Mouse (Mus musculus): ENCODE data around the gene Zfhx3.
A peak's percentile ranks its signal among the peaks of the same experiment; 100 is the strongest.

Zfhx3 gene

DNA sequence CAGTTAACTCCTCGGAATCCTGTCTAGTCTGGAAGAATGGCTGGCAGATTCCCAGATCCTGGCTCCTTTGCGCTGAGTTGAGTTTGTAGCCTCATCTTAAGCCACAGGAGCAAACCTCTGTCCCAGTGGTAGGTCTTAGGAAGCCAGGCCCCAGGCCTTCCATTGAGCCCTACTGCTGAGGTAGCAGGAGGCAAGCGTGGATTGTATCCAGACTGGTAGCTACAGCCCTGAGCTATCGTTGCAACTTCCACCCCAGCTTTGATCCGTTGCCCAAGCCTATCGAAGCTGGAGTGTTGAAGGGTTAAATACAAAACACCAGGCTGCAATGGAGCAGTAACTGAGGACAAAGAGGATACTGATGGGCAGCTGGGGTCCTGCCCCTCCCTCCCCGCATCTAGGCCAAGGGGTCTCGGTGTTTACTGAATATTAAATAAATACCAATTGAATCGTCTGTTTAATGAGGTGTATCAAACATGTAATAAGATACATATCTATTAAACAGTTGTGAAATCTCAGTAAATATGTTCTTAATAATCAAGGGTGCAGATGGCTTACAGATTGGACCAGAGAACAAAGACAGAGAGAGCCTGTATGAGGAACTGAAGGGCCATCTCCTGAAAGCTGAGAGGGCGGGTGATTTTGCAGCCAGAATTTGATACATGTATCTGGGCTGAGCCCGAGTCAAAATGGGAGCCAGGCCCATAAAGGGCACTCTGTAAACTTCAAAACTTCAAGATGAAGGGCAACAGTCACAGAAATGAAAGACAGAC is 611.5 kb downstream of the Zfhx3 start:
- DNase-seq (ENCODE audit: low spot score), result no peak

DNA sequence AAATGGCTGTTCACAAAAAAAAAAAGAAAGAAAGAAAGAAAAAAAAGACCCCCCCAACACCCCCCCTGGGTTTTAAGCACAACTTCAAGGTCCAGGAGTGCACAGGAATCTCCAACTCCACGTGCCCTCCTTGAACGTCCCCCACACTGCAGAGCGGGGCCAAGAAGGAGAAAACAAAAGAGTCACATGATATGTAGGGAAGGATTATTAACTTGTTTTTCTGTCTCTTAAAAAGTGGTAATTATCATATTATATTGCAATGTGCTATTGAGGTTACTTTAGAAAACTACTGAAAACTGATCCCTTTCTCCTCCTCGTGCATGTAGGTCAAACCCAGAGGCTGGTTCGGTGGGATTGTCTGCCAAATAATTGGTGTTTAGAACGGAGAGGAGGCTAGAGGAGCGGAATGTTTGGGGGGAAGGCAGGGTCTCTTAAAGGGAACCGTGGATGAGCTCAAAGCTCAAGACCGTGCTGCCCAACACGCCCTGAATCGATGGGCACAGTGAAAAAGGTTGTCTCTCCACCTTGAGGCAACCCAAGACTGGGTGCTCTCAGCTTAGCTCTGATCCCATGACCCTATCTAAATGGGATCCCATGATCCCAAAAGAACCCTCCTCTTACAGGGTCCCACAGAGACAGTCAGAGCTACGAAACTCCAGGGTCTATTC is 612.3 kb downstream of the Zfhx3 start:
- no peak for DNase-seq (ENCODE audit: low spot score)

DNA sequence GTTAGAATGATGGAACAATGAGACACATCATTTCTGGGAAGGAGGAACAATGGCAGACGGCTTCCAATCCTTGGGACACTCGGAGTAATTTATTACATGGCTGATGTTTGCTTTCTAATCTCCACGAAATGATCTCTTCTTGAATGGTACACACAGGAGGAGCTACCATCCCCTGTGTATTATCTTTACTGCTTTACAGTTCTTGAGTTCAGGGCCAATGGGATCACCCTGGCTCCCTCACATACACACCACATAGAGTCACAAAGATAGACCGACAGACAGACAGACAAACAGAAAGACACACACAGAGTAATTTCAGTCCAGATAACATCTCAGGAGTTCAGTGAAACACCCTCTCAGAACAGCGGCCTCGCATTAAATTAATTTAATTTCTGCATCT is 621.0 kb downstream of the Zfhx3 start:
- no peak for DNase-seq (ENCODE audit: low spot score)

DNA sequence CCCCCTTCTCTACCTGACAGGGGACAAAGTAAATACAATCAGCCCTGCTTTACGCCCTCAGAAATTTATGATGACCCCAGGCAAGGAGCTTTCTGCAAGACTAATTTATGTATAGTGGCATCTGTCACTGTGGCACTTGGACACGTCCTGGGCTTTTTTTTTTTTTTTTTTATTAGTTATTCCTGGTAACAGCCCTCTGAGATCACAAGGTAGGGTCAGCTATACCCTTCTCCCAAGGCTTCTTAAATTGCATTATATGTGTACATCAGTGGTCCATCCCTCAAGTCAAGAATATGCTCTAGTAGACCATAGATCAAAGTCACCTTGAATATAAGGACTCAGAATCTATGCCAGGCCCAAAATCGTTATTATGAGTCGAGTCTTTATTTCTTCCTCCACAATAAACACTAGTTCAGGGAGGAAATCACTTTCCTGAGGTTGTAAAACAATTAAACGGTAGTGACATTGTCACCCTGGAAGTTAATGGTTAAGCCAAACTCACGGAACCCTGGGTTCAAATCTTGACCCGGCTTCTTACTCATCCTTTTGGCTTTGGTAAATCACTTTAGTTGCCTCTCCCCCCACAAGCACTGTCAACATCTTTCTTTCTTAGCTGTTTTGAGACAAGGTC is 621.6 kb downstream of the Zfhx3 start:
- no peak for DNase-seq (ENCODE audit: low spot score)

DNA sequence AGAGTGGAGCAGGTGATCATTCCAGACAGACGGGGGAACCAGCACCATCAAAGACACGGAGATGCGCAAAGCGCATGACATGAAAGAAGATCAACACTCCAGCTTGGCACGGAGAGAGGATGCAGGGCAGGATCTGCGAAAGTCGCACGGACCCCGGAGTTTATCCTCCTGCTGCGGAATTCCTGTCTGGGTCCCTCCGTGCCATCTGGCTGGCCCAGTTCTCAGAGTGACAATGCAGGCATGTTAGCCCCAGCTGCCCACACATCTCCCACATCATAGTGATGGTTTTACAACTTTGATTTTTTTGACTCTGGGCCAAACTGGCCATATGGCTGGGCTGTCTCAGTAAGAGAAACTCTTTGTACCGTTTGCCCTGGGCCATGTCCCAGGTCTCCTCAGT is 623.6 kb downstream of the Zfhx3 start:
- no peak for DNase-seq (ENCODE audit: low spot score)

- no peak for DNase-seq (ENCODE audit: low spot score)
These were observed 631.0 kb downstream of the Zfhx3 start for GRCm38 (mm10) chr8:108573295-108574017.

- DNase-seq (ENCODE audit: low spot score), result peak; percentile 27
These were observed 631.7 kb downstream of the Zfhx3 start for GRCm38 (mm10) chr8:108574101-108574500.

GRCm38 (mm10) chr8:108577571-108577970 is 635.1 kb downstream of the Zfhx3 start:
- no peak for DNase-seq (ENCODE audit: low spot score)

GRCm38 (mm10) chr8:108578388-108578787 is 635.9 kb downstream of the Zfhx3 start:
- DNase-seq (ENCODE audit: low spot score), result no peak

DNA sequence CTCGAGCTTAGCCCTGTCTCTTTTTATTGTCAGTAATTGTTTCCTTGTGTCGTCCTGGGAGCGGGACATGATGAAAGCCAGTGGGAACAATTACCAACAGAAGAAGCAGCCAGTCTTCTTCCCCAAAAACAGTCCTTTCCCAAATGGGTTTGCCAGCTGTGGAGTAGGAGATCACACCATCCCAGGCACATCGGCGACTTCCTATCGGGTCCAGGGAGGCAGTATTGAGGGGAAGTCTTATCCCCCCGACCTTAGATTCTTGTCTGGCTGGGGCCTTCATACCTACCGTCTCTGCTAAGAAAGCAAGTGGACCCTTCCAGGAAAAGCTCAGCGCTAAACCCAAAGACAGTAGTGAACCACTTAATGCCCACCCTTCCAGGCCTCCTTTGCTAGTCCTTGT is 637.4 kb downstream of the Zfhx3 start:
- DNase-seq (ENCODE audit: low spot score), result no peak

GRCm38 (mm10) chr8:108580364-108580763 is 637.9 kb downstream of the Zfhx3 start:
- no peak for DNase-seq (ENCODE audit: low spot score)

DNA sequence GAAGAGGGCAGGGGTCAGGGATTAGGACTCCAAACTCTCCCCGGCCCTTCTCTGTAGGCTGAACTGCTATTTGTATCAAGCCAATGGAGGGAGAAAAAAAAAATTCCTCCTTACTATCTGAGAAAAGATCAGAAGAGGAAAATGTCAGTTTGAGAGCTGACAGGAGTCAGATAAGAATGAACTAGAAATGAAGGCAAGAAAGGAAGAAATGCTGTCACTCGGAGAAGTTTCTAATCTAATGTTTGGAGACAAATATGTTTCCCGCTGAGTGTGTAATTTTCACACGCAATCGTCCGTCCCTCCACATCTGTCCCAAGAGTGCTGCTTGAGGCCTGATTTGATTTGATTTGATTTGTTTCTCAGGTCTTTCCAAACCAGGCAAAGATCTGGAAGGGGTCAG is 639.1 kb downstream of the Zfhx3 start:
- DNase-seq (ENCODE audit: low spot score), result no peak

GRCm38 (mm10) chr8:108582251-108582650 is 639.8 kb downstream of the Zfhx3 start:
- no peak for DNase-seq (ENCODE audit: low spot score)

GRCm38 (mm10) chr8:108583261-108583660 is 640.8 kb downstream of the Zfhx3 start:
- DNase-seq (ENCODE audit: low spot score), result no peak

- DNase-seq (ENCODE audit: low spot score), result peak; percentile 32
These were observed 641.6 kb downstream of the Zfhx3 start for GRCm38 (mm10) chr8:108583867-108584661.

- DNase-seq (ENCODE audit: low spot score), result no peak
These were observed 642.2 kb downstream of the Zfhx3 start for GRCm38 (mm10) chr8:108584662-108584978.

GRCm38 (mm10) chr8:108591037-108591436 is 648.6 kb downstream of the Zfhx3 start:
- DNase-seq (ENCODE audit: low spot score), result no peak

DNA sequence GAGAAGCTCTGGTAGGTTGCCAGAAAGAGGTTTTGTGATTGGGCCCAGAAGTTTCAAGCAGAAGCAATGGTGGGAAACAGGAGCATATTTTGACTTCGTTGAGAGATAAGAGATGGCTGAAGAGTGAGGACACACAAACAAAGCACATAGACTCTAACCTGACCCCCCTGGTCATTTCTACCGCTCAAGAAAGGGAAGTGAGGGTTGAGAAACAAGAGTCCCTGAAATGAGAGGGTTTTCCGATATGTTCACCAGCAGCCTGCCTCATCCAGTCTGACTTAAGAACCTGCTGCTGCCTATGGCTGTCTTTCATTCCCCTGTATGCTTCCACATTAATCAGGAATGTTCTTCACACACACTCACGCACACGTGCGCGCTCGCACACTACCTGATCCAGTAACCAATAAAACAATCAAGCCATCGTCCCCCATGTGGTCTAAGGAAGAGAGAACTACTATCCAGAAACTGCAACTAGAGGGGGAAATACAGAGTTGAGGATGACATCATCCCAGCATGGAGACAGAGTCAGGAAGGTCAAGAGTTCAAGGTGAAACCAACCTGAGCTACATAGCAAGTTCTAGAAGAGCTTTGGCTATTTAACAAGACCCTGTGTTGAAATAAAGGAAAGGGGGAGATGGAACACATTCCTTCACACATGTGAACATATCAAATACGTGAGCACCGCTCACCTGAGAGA is 649.7 kb downstream of the Zfhx3 start:
- DNase-seq (ENCODE audit: low spot score), result no peak

DNA sequence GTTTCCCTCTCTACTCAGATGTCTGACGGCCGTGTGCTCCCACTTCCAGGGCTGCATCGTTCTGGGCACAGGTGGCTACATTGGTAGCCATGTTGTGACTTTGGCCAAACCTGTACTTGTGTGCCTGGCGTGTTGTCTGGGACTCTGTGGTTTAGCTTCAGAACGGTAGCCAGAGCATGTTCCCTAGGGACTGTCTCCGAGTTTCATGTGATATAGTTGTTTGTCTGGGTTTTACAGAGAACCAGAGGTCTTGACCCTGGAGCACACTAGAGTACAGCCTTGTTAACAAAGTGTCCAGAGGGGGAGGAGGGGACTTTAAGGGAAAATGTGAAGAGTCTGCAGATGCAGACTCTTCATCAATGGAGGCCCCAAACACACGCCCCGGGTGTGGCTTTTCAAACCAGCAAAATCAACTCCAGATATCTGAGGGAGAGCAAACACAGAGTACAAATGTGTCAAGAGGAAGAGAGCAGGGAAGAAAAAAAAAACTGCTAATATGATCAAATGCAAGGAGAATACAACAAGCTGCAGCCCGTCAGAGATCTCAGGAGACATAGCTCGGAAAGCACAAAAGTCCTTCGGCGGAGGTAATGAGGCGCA is 650.6 kb downstream of the Zfhx3 start:
- no peak for DNase-seq (ENCODE audit: low spot score)

DNA sequence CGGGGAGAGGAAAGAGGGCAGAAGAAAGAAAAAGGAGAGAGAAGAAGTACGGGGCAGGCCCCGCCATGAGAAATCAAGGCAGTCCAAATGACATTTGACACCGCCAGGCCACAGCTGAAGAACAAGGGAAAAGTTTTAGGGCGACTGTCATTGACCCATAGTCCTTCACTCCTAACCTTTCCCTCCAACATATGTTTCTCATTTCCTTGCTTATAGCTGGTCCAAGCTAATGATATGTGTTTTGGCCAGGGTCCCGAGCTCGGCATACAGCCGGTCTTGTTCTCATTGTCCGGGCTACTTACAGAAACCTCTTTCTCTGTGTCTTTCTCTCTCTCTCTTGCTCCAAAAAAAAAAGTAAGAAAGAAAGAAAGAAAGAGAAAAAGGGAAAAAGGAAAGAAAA is 651.4 kb downstream of the Zfhx3 start:
- no peak for DNase-seq (ENCODE audit: low spot score)

Data from testis, postnatal 14 days (tissue).